Mouse (Mus musculus) urinary bladder, postnatal 10 days (tissue): Measurements from ENCODE around the gene Naa15.
A peak's percentile ranks its signal among the peaks of the same experiment; 100 is the strongest.

Experiments
- DNase-seq: peaks from one replicate; pipeline ENCODE4 v3.0.0; 2022; ENCODE audit warnings: low spot score

The Naa15 gene

GRCm38 (mm10) chr3:51434871-51435595 lies 20.1 kb downstream of the Naa15 start:
- no peak for DNase-seq

- DNase-seq: no peak
Observed at GRCm38 (mm10) chr3:51468530-51468929, 53.6 kb downstream of the Naa15 start.

- no peak for DNase-seq
Observed at GRCm38 (mm10) chr3:51475706-51476105, 60.8 kb downstream of the Naa15 start.

- DNase-seq: no peak
Observed at GRCm38 (mm10) chr3:51479893-51480292, 64.9 kb downstream of the Naa15 start.

GRCm38 (mm10) chr3:51481059-51481458 lies 66.1 kb downstream of the Naa15 start:
- no peak for DNase-seq

GRCm38 (mm10) chr3:51481881-51482280 lies 66.9 kb downstream of the Naa15 start:
- DNase-seq: no peak

GRCm38 (mm10) chr3:51482781-51483180 lies 67.8 kb downstream of the Naa15 start:
- no peak for DNase-seq

GRCm38 (mm10) chr3:51483741-51484359 lies 68.9 kb downstream of the Naa15 start, which contains the start of gene Rab33b:
Rab33b (plus strand) TSS chr3:51483920.
- DNase-seq: peak; percentile 90

GRCm38 (mm10) chr3:51484370-51484769 lies 69.4 kb downstream of the Naa15 start:
- DNase-seq: no peak

- no peak for DNase-seq
Observed at GRCm38 (mm10) chr3:51485347-51485746, 70.4 kb downstream of the Naa15 start.

- DNase-seq: no peak
Observed at GRCm38 (mm10) chr3:51486491-51487195, 71.7 kb downstream of the Naa15 start.

- no peak for DNase-seq
Observed at GRCm38 (mm10) chr3:51490088-51490753, 75.3 kb downstream of the Naa15 start.

- DNase-seq: no peak
Observed at GRCm38 (mm10) chr3:51493272-51493838, 78.4 kb downstream of the Naa15 start.

- DNase-seq: no peak
Observed at GRCm38 (mm10) chr3:51494466-51494865, 79.5 kb downstream of the Naa15 start.

GRCm38 (mm10) chr3:51495646-51496045 lies 80.7 kb downstream of the Naa15 start:
- DNase-seq: no peak

- DNase-seq: no peak
Observed at GRCm38 (mm10) chr3:51497978-51498377, 83.0 kb downstream of the Naa15 start.

GRCm38 (mm10) chr3:51498659-51499058 lies 83.7 kb downstream of the Naa15 start:
- DNase-seq: no peak

GRCm38 (mm10) chr3:51499876-51500275 lies 84.9 kb downstream of the Naa15 start:
- DNase-seq: no peak

- DNase-seq: no peak
Observed at GRCm38 (mm10) chr3:51504385-51504952, 89.5 kb downstream of the Naa15 start.

GRCm38 (mm10) chr3:51505465-51505864 lies 90.5 kb downstream of the Naa15 start:
- no peak for DNase-seq

GRCm38 (mm10) chr3:51510903-51511302 lies 96.0 kb downstream of the Naa15 start:
- DNase-seq: no peak

- no peak for DNase-seq
Observed at GRCm38 (mm10) chr3:51511983-51512382, 97.0 kb downstream of the Naa15 start.
